Mouse (Mus musculus) stomach, embryonic 16.5 days (tissue): ENCODE data around the gene Itpr2. TPM values are rescaled to one million over a fixed set of nuclear protein-coding genes. Genes with fewer than 3 reads are reported as not detected.

Experiments used
- ATAC-seq: fragments of 200-750 bp; cut with Nextera tagmentation; 2 replicates; pipeline ENCODE4 v1.8.0; 2017; ENCODE audit warnings: moderate number of reproducible peaks, moderate TSS enrichment; ENCODE audit not compliant: insufficient read depth, low FRiP score
- H3K27ac ChIP-seq: fragments of 300-500 bp; sonication (generic); 2 replicates; pipeline ENCODE4 v1.5.1; 2014; ENCODE audit warnings: low read length
- H3K27me3 ChIP-seq: fragments of 300-500 bp; sonication (generic); 2 replicates; pipeline ENCODE4 v1.6.1; 2014; ENCODE audit warnings: low read length, control low read depth, mixed read lengths; ENCODE audit not compliant: control insufficient read depth, insufficient read depth
- H3K36me3 ChIP-seq: fragments of 300-500 bp; sonication (generic); 2 replicates; pipeline ENCODE4 v1.6.1; 2014; ENCODE audit warnings: low read length; ENCODE audit not compliant: control insufficient read depth, insufficient read depth
- H3K4me1 ChIP-seq: fragments of 300-500 bp; sonication (generic); 2 replicates; pipeline ENCODE4 v1.6.1; 2014; ENCODE audit warnings: low read length, control low read depth, mixed read lengths; ENCODE audit not compliant: control insufficient read depth, insufficient read depth
- H3K4me2 ChIP-seq: fragments of 300-500 bp; sonication (generic); 2 replicates; pipeline ENCODE4 v1.6.1; 2014; ENCODE audit warnings: low read depth, low read length, mixed read lengths
- H3K4me3 ChIP-seq: fragments of 300-500 bp; sonication (generic); replicated peaks from 2 replicates; pipeline ENCODE4 v1.5.1; 2014; ENCODE audit warnings: mild to moderate bottlenecking, low read length
- H3K9ac ChIP-seq: fragments of 300-500 bp; sonication (generic); 2 replicates; pipeline ENCODE4 v1.6.1; 2014; ENCODE audit warnings: low read length
- H3K9me3 ChIP-seq: fragments of 300-500 bp; sonication (generic); replicated peaks from 2 replicates; pipeline ENCODE4 v1.6.1; 2016; ENCODE audit warnings: low read length, control low read depth; ENCODE audit not compliant: control insufficient read depth
- WGBS: fragments of 180-500 bp; shearing (Covaris S2); extraction: QIAGEN DNeasy Blood & Tissue Kit; methylation state at CpG from one replicate; pipeline ENCODE4 v1.1.7; 2014; 5-methylcytosine and 5-hydroxymethylcytosine counted together
- polyA plus RNA-seq: library from polyadenylated mRNA; unstranded; fragments of >200 nt; fragmentation: Nextera tagmentation; extraction: Ambion mirVana; gene quantifications from 2 replicates; pipeline ENCODE4 v1.2.1, GENCODE M21; 2015

Itpr2 gene
- polyA plus RNA-seq, 1 experiment from 2014 or later: 14.8 TPM

GRCm38 (mm10) chr6:146184771-146185170, 317.3 kb downstream of the Itpr2 start:
- Histone ChIP-seq H3K36me3 (no peaks in the 10 kb centered on the region), H3K4me1 (peaks cover under 1% of the 10 kb centered on the region; the same call in 1 of the 2 replicates), H3K9me3 (no peaks in the 10 kb centered on the region), H3K27ac (no peak overlapping the region), H3K4me2 (no peak overlapping the region), H3K9ac (no peak overlapping the region), H3K4me3 (no peak overlapping the region), H3K27me3 (no peaks in the 10 kb centered on the region)
- ATAC-seq: no peak
- 83% methylated on average over 9 of the region's 9 CpGs for WGBS

- Histone ChIP-seq H3K4me1 (no peaks in the 10 kb centered on the region), H3K36me3 (no peaks in the 10 kb centered on the region), H3K9me3 (no peaks in the 10 kb centered on the region), H3K9ac (no peak overlapping the region), H3K4me2 (no peak overlapping the region), H3K27ac (peak overlapping the region; percentile 60), H3K4me3 (no peak overlapping the region), H3K27me3 (no peaks in the 10 kb centered on the region)
- ATAC-seq: no peak; the same call in 1 of the 2 replicates
- WGBS: 70% methylated on average over 4 of the region's 4 CpGs
Measured at GRCm38 (mm10) chr6:146174644-146175250, 327.3 kb downstream of the Itpr2 start.

- no peak; the same call in 1 of the 2 replicates for ATAC-seq
- WGBS: 74% methylated on average over 14 of the region's 14 CpGs
- Histone ChIP-seq H3K4me3 (no peak overlapping the region), H3K9ac (no peak overlapping the region), H3K27ac (peak overlapping the region; percentile 25; the same call in 1 of the 2 replicates), H3K36me3 (no peaks in the 10 kb centered on the region), H3K4me2 (no peak overlapping the region), H3K27me3 (no peaks in the 10 kb centered on the region), H3K4me1 (no peaks in the 10 kb centered on the region), H3K9me3 (no peaks in the 10 kb centered on the region)
Measured at GRCm38 (mm10) chr6:146170603-146171051, 331.4 kb downstream of the Itpr2 start.

- 67% methylated on average over 5 of the region's 5 CpGs for whole genome bisulfite sequencing
- H3K9me3 ChIP-seq: no peaks in the 10 kb centered on the region
- H3K27me3 ChIP-seq: no peaks in the 10 kb centered on the region
- H3K4me2 ChIP-seq: no peak overlapping the region
- H3K27ac ChIP-seq: no peak overlapping the region
- no peaks in the 10 kb centered on the region for H3K4me1 ChIP-seq
- ATAC-seq: no peak
- no peaks in the 10 kb centered on the region for H3K36me3 ChIP-seq
- no peak overlapping the region for H3K9ac ChIP-seq
- no peak overlapping the region for H3K4me3 ChIP-seq
Measured at GRCm38 (mm10) chr6:146167207-146167606, 334.8 kb downstream of the Itpr2 start.

- no peaks in the 10 kb centered on the region for H3K36me3 ChIP-seq
- H3K27me3 ChIP-seq: no peaks in the 10 kb centered on the region
- WGBS: 70% methylated on average over 4 of the region's 4 CpGs
- no peak overlapping the region for H3K4me2 ChIP-seq
- H3K27ac ChIP-seq: no peak overlapping the region
- H3K9me3 ChIP-seq: no peaks in the 10 kb centered on the region
- no peak overlapping the region for H3K9ac ChIP-seq
- no peaks in the 10 kb centered on the region for H3K4me1 ChIP-seq
- ATAC-seq: no peak
- no peak overlapping the region for H3K4me3 ChIP-seq
Measured at GRCm38 (mm10) chr6:146159641-146160040, 342.4 kb downstream of the Itpr2 start.

GRCm38 (mm10) chr6:146158717-146159116, 343.3 kb downstream of the Itpr2 start:
- no peak overlapping the region for H3K4me2 ChIP-seq
- H3K36me3 ChIP-seq: no peaks in the 10 kb centered on the region
- no peaks in the 10 kb centered on the region for H3K9me3 ChIP-seq
- WGBS: 93% methylated on average over 12 of the region's 12 CpGs
- no peak overlapping the region for H3K27ac ChIP-seq
- no peak for ATAC-seq
- H3K27me3 ChIP-seq: no peaks in the 10 kb centered on the region
- no peak overlapping the region for H3K9ac ChIP-seq
- no peaks in the 10 kb centered on the region for H3K4me1 ChIP-seq
- no peak overlapping the region for H3K4me3 ChIP-seq

- no peak for ATAC-seq
- 56% methylated on average over 8 of the region's 8 CpGs for WGBS
- Histone ChIP-seq H3K9ac (no peak overlapping the region), H3K4me2 (no peak overlapping the region), H3K27me3 (no peaks in the 10 kb centered on the region), H3K27ac (no peak overlapping the region), H3K4me1 (no peaks in the 10 kb centered on the region), H3K4me3 (no peak overlapping the region), H3K9me3 (no peaks in the 10 kb centered on the region), H3K36me3 (no peaks in the 10 kb centered on the region)
Measured at GRCm38 (mm10) chr6:146157983-146158535, 344.0 kb downstream of the Itpr2 start.

GRCm38 (mm10) chr6:146157099-146157498, 344.9 kb downstream of the Itpr2 start:
- Histone ChIP-seq H3K4me1 (no peaks in the 10 kb centered on the region), H3K36me3 (no peaks in the 10 kb centered on the region), H3K27ac (no peak overlapping the region), H3K9me3 (no peaks in the 10 kb centered on the region), H3K27me3 (no peaks in the 10 kb centered on the region), H3K9ac (no peak overlapping the region), H3K4me2 (no peak overlapping the region), H3K4me3 (no peak overlapping the region)
- 91% methylated on average over 14 of the region's 14 CpGs for WGBS
- no peak for ATAC-seq

GRCm38 (mm10) chr6:146156536-146156935, 345.5 kb downstream of the Itpr2 start:
- no peak overlapping the region for H3K4me2 ChIP-seq

More at GRCm38 (mm10) chr6:146156536-146156935, 345.5 kb downstream of the Itpr2 start:
- H3K36me3 ChIP-seq: no peaks in the 10 kb centered on the region
- no peak for ATAC-seq
- H3K9me3 ChIP-seq: no peaks in the 10 kb centered on the region
- no peak overlapping the region for H3K9ac ChIP-seq
- WGBS: 69% methylated on average over 6 of the region's 6 CpGs
- no peak overlapping the region for H3K4me3 ChIP-seq
- H3K27ac ChIP-seq: no peak overlapping the region
- H3K27me3 ChIP-seq: no peaks in the 10 kb centered on the region
- H3K4me1 ChIP-seq: no peaks in the 10 kb centered on the region
